Comparison of ENCODE assay signal across 15 mouse cellular contexts in genomic region chr1:55533823-55534222, GRCm38 (mm10).
"Had no signal": no experiment of that assay in that cellular context is flagged by ENCODE, and none has a peak within 500 bp of the region (broad histone marks: within the 10 kb centered on the region; RNA-seq: fewer than 3 reads in every experiment).

No protein-coding gene starts in this region.

- H3K4me3 ChIP-seq: intestine, embryonic 15.5 days; kidney, embryonic 15.5 days; left cerebral cortex, adult 2 months; liver, embryonic 13.5 days; lung, embryonic 15.5 days; megakaryocyte, embryonic 14.5 days; midbrain, embryonic 10.5 days; midbrain, embryonic 13.5 days had no signal

- DNase-seq: kidney, adult 11 months; kidney, adult 8-10 months; kidney, postnatal 10 days; kidney, postnatal 36 days; layer of hippocampus, postnatal 36 days; liver, embryonic 13.5 days; thymus, adult 18-20 months; thymus, postnatal 14 days had no signal

- H3K9ac ChIP-seq: intestine, embryonic 15.5 days; kidney, embryonic 15.5 days; liver, embryonic 13.5 days; lung, embryonic 15.5 days; midbrain, embryonic 13.5 days had no signal

- H3K4me2 ChIP-seq: intestine, embryonic 15.5 days; kidney, embryonic 15.5 days; liver, embryonic 13.5 days; lung, embryonic 15.5 days; midbrain, embryonic 13.5 days had no signal

- H3K27ac ChIP-seq: intestine, embryonic 15.5 days; kidney, embryonic 15.5 days; left cerebral cortex, adult 2 months; liver, embryonic 13.5 days; lung, embryonic 15.5 days; midbrain, embryonic 10.5 days; midbrain, embryonic 13.5 days had no signal

- H3K9me3 ChIP-seq: intestine, embryonic 15.5 days; kidney, embryonic 15.5 days; liver, embryonic 13.5 days; lung, embryonic 15.5 days; megakaryocyte, embryonic 14.5 days; midbrain, embryonic 10.5 days; midbrain, embryonic 13.5 days had no signal

- H3K36me3 ChIP-seq: intestine, embryonic 15.5 days; kidney, embryonic 15.5 days; liver, embryonic 13.5 days; lung, embryonic 15.5 days; midbrain, embryonic 10.5 days; midbrain, embryonic 13.5 days had no signal

- ATAC-seq: intestine, embryonic 15.5 days; midbrain, embryonic 13.5 days had no signal

- H3K27me3 ChIP-seq: intestine, embryonic 15.5 days; kidney, embryonic 15.5 days; liver, embryonic 13.5 days; lung, embryonic 15.5 days; midbrain, embryonic 13.5 days had no signal

- H3K4me1 ChIP-seq: liver, embryonic 13.5 days; midbrain, embryonic 10.5 days; midbrain, embryonic 13.5 days had no signal
